Mouse (Mus musculus): ENCODE data around the gene Map3k14. TPM values are rescaled to one million over a fixed set of nuclear protein-coding genes. Genes with fewer than 3 reads are reported as not detected.

Gene Map3k14
- polyA plus RNA-seq, 1 experiment from 2014 or later: 4.8 TPM

- H3K9me3 ChIP-seq (ENCODE audit: control insufficient read depth, low read length): no peaks in the 10 kb centered on the region
- H3K4me1 ChIP-seq (ENCODE audit: control insufficient read depth, insufficient read depth, low read length): no peaks in the 10 kb centered on the region
- H3K4me2 ChIP-seq (replicated peaks; ENCODE audit: low read depth, low read length): no peak overlapping the region
- H3K27me3 ChIP-seq (ENCODE audit: control insufficient read depth, insufficient read depth, low read length): no peaks in the 10 kb centered on the region
- WGBS: 32% methylated on average over 2 of the region's 2 CpGs
- H3K4me3 ChIP-seq (ENCODE audit: low read length): no peak overlapping the region
- H3K27ac ChIP-seq (ENCODE audit: low read depth, low read length): no peak overlapping the region
- no peak for ATAC-seq (ENCODE audit: low FRiP score, low TSS enrichment)
- no peak overlapping the region for H3K9ac ChIP-seq (ENCODE audit: low read depth, low read length)
- no peaks in the 10 kb centered on the region for H3K36me3 ChIP-seq (ENCODE audit: control insufficient read depth, insufficient read depth, low read length)
Measured at GRCm38 (mm10) chr11:103184891-103185290, 82.4 kb downstream of the Map3k14 start.

GRCm38 (mm10) chr11:103181911-103182310 lies 85.4 kb downstream of the Map3k14 start:
- Histone ChIP-seq H3K4me1 (ENCODE audit: control insufficient read depth, insufficient read depth, low read length) (no peaks in the 10 kb centered on the region), H3K4me2 (replicated peaks; ENCODE audit: low read depth, low read length) (no peak overlapping the region), H3K27me3 (ENCODE audit: control insufficient read depth, insufficient read depth, low read length) (no peaks in the 10 kb centered on the region), H3K9me3 (ENCODE audit: control insufficient read depth, low read length) (no peaks in the 10 kb centered on the region), H3K4me3 (ENCODE audit: low read length) (no peak overlapping the region), H3K36me3 (ENCODE audit: control insufficient read depth, insufficient read depth, low read length) (no peaks in the 10 kb centered on the region), H3K27ac (ENCODE audit: low read depth, low read length) (no peak overlapping the region), H3K9ac (ENCODE audit: low read depth, low read length) (no peak overlapping the region)
- 90% methylated on average over 3 of the region's 3 CpGs for WGBS
- no peak; the same call in 1 of the 2 replicates for ATAC-seq (ENCODE audit: low FRiP score, low TSS enrichment)

DNA sequence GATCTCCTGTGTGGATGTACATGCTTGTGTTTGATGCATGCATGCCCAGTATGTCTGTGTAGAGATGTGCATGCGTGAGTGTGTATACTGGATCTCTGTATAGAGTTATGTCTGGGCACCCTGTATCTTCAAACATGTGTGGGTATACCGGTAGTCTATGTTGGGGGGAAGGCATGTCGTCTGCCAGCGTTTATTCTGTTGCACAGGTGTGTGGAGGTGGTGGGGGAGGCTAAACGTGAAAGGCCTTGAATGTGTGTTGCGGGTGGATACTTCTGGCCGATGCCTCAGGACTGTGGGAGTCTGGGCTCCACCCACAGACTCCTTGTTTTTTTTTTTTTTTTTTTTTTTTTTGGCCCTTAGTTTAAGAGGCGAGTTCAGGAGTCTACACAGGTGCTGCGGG lies 85.9 kb downstream of the Map3k14 start:
- no peaks in the 10 kb centered on the region for H3K4me1 ChIP-seq (ENCODE audit: control insufficient read depth, insufficient read depth, low read length)
- no peaks in the 10 kb centered on the region for H3K9me3 ChIP-seq (ENCODE audit: control insufficient read depth, low read length)
- H3K9ac ChIP-seq (ENCODE audit: low read depth, low read length): no peak overlapping the region
- no peaks in the 10 kb centered on the region for H3K27me3 ChIP-seq (ENCODE audit: control insufficient read depth, insufficient read depth, low read length)
- H3K27ac ChIP-seq (ENCODE audit: low read depth, low read length): no peak overlapping the region
- 69% methylated on average over 9 of the region's 9 CpGs for WGBS
- ATAC-seq (ENCODE audit: low FRiP score, low TSS enrichment): no peak
- no peak overlapping the region for H3K4me3 ChIP-seq (ENCODE audit: low read length)
- H3K36me3 ChIP-seq (ENCODE audit: control insufficient read depth, insufficient read depth, low read length): no peaks in the 10 kb centered on the region
- H3K4me2 ChIP-seq (replicated peaks; ENCODE audit: low read depth, low read length): no peak overlapping the region

DNA sequence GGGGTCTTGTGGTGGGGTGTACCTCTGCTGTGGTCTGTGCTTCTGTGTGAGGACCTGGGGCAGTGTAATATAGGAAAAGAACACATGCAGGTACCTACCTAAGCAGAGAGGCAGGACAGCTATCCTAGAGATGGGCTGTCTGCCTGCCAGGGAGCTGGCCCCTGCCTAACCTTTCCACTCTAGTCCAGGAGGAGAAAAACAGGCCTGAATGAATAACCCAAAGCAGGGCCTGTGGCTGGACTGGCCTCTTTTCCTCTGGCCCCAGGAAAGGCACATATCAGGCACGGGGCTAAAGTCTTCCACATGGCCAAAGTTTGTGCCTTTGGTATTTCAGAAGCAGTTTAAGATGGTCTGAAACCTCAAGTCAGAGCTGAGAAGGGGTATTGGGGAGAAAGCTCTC lies 86.8 kb downstream of the Map3k14 start:
- no peaks in the 10 kb centered on the region for H3K27me3 ChIP-seq (ENCODE audit: control insufficient read depth, insufficient read depth, low read length)
- WGBS: 70% methylated on average over 1 of the region's 1 CpGs
- H3K9ac ChIP-seq (ENCODE audit: low read depth, low read length): no peak overlapping the region
- H3K9me3 ChIP-seq (ENCODE audit: control insufficient read depth, low read length): no peaks in the 10 kb centered on the region
- no peak for ATAC-seq (ENCODE audit: low FRiP score, low TSS enrichment)
- no peak overlapping the region for H3K4me2 ChIP-seq (replicated peaks; ENCODE audit: low read depth, low read length)
- H3K4me1 ChIP-seq (ENCODE audit: control insufficient read depth, insufficient read depth, low read length): peaks cover 6% of the 10 kb centered on the region
- no peaks in the 10 kb centered on the region for H3K36me3 ChIP-seq (ENCODE audit: control insufficient read depth, insufficient read depth, low read length)
- no peak overlapping the region for H3K4me3 ChIP-seq (ENCODE audit: low read length)
- no peak overlapping the region for H3K27ac ChIP-seq (ENCODE audit: low read depth, low read length)

- H3K9ac ChIP-seq (ENCODE audit: low read depth, low read length): no peak overlapping the region
- peaks cover 10% of the 10 kb centered on the region for H3K4me1 ChIP-seq (ENCODE audit: control insufficient read depth, insufficient read depth, low read length)
- WGBS: 85% methylated on average over 8 of the region's 8 CpGs
- H3K4me3 ChIP-seq (ENCODE audit: low read length): no peak overlapping the region
- no peak overlapping the region for H3K27ac ChIP-seq (ENCODE audit: low read depth, low read length)
- H3K9me3 ChIP-seq (ENCODE audit: control insufficient read depth, low read length): no peaks in the 10 kb centered on the region
- no peaks in the 10 kb centered on the region for H3K36me3 ChIP-seq (ENCODE audit: control insufficient read depth, insufficient read depth, low read length)
- H3K27me3 ChIP-seq (ENCODE audit: control insufficient read depth, insufficient read depth, low read length): no peaks in the 10 kb centered on the region
- H3K4me2 ChIP-seq (replicated peaks; ENCODE audit: low read depth, low read length): no peak overlapping the region
- no peak for ATAC-seq (ENCODE audit: low FRiP score, low TSS enrichment)
Measured at GRCm38 (mm10) chr11:103178748-103179147, 88.5 kb downstream of the Map3k14 start.

GRCm38 (mm10) chr11:103177815-103178485 lies 89.3 kb downstream of the Map3k14 start:
- 86% methylated on average over 15 of the region's 15 CpGs for WGBS
- Histone ChIP-seq H3K4me2 (replicated peaks; ENCODE audit: low read depth, low read length) (no peak overlapping the region), H3K36me3 (ENCODE audit: control insufficient read depth, insufficient read depth, low read length) (no peaks in the 10 kb centered on the region), H3K9me3 (ENCODE audit: control insufficient read depth, low read length) (no peaks in the 10 kb centered on the region), H3K9ac (ENCODE audit: low read depth, low read length) (no peak overlapping the region), H3K27me3 (ENCODE audit: control insufficient read depth, insufficient read depth, low read length) (no peaks in the 10 kb centered on the region; the same call in 1 of the 2 replicates), H3K27ac (ENCODE audit: low read depth, low read length) (no peak overlapping the region), H3K4me3 (ENCODE audit: low read length) (no peak overlapping the region), H3K4me1 (ENCODE audit: control insufficient read depth, insufficient read depth, low read length) (peaks cover 10% of the 10 kb centered on the region)
- no peak for ATAC-seq (ENCODE audit: low FRiP score, low TSS enrichment)

GRCm38 (mm10) chr11:103177216-103177615 lies 90.1 kb downstream of the Map3k14 start:
- Histone ChIP-seq H3K4me2 (replicated peaks; ENCODE audit: low read depth, low read length) (no peak overlapping the region), H3K4me1 (ENCODE audit: control insufficient read depth, insufficient read depth, low read length) (peaks cover 13% of the 10 kb centered on the region), H3K9ac (ENCODE audit: low read depth, low read length) (no peak overlapping the region), H3K27ac (ENCODE audit: low read depth, low read length) (no peak overlapping the region), H3K9me3 (ENCODE audit: control insufficient read depth, low read length) (no peaks in the 10 kb centered on the region), H3K4me3 (ENCODE audit: low read length) (no peak overlapping the region), H3K27me3 (ENCODE audit: control insufficient read depth, insufficient read depth, low read length) (peaks cover 6% of the 10 kb centered on the region), H3K36me3 (ENCODE audit: control insufficient read depth, insufficient read depth, low read length) (no peaks in the 10 kb centered on the region)
- no peak for ATAC-seq (ENCODE audit: low FRiP score, low TSS enrichment)
- 84% methylated on average over 5 of the region's 5 CpGs for WGBS

DNA sequence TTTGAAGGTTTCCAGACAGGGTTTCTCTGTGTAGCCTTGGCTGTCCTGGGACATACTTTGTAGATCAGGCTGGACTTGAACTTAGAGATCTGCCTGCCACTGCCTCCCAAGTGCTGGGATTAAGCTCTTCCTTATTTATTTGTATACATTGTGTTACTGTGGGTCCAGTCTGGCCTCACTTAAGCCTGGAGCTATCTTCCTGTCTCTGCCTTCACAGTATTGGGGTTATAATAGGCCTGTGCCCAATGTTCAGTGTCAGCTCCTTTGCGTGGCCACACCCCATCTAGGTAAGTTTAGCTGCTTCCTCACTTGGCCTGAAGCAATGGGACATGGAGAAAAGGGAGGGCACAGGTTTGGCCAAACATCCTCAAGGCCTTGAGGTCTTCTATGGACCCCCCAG lies 90.8 kb downstream of the Map3k14 start:
- WGBS: 81% methylated on average over 1 of the region's 1 CpGs
- no peak overlapping the region for H3K9ac ChIP-seq (ENCODE audit: low read depth, low read length)
- H3K36me3 ChIP-seq (ENCODE audit: control insufficient read depth, insufficient read depth, low read length): no peaks in the 10 kb centered on the region
- H3K27ac ChIP-seq (ENCODE audit: low read depth, low read length): no peak overlapping the region
- H3K27me3 ChIP-seq (ENCODE audit: control insufficient read depth, insufficient read depth, low read length): peaks cover 13% of the 10 kb centered on the region
- ATAC-seq (ENCODE audit: low FRiP score, low TSS enrichment): no peak
- no peak overlapping the region for H3K4me2 ChIP-seq (replicated peaks; ENCODE audit: low read depth, low read length)
- no peaks in the 10 kb centered on the region for H3K9me3 ChIP-seq (ENCODE audit: control insufficient read depth, low read length)
- no peak overlapping the region for H3K4me3 ChIP-seq (ENCODE audit: low read length)
- peaks cover 14% of the 10 kb centered on the region for H3K4me1 ChIP-seq (ENCODE audit: control insufficient read depth, insufficient read depth, low read length)

DNA sequence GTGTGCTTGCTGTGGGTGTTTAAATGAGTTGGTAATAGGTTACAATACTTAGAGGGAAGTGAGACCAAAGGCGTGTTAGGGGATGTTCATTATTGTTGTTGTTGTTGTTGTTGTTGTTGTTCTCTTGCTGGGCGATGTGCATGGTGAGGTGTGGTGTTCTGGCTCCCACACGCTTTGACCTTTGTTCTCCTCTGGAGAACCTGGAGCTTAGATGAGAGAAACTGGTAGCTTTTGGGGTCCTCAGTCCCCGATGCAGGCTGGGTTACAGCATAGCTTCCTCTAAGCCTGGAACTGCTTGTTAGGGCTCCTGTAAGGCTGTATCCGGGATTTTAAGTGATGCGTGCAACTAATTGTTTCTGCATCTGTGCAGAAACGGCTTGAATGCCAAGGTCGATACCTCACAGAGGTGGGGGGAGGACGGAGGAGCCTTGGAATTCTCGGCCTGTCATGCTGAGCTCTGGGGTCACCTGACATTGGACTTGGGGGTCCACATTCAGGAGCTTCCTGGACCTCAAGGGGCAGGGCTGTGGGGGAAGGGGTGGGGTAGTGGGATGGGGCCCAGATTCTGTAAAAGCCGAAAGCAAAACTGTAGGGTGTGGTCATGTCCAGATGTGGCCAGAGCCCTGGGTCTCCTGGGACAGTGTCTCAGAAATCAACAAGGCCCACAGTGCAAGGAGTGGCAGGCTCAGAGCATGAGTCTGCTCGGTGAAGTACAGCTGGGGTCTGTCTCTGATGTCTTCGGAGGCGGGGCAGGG lies 91.4 kb downstream of the Map3k14 start:
- no peak for ATAC-seq (ENCODE audit: low FRiP score, low TSS enrichment)
- peaks cover 14% of the 10 kb centered on the region for H3K4me1 ChIP-seq (ENCODE audit: control insufficient read depth, insufficient read depth, low read length)
- no peak overlapping the region for H3K27ac ChIP-seq (ENCODE audit: low read depth, low read length)
- H3K9ac ChIP-seq (ENCODE audit: low read depth, low read length): no peak overlapping the region
- no peaks in the 10 kb centered on the region for H3K9me3 ChIP-seq (ENCODE audit: control insufficient read depth, low read length)
- H3K4me3 ChIP-seq (ENCODE audit: low read length): no peak overlapping the region
- no peaks in the 10 kb centered on the region for H3K36me3 ChIP-seq (ENCODE audit: control insufficient read depth, insufficient read depth, low read length)
- peaks cover 19% of the 10 kb centered on the region for H3K27me3 ChIP-seq (ENCODE audit: control insufficient read depth, insufficient read depth, low read length)
- H3K4me2 ChIP-seq (replicated peaks; ENCODE audit: low read depth, low read length): no peak overlapping the region
- 67% methylated on average over 14 of the region's 14 CpGs for WGBS
